Mouse (Mus musculus) ES-E14 (cell line): ENCODE results near the gene Hepacam2. TPM values are rescaled to one million over a fixed set of nuclear protein-coding genes. Genes with fewer than 3 reads are reported as not detected.
A peak's percentile ranks its signal among the peaks of the same experiment; 100 is the strongest.
"Not testable (repeated sequence)": the region's sequence is repeated elsewhere in the genome, so short reads cannot be mapped to it uniquely, and the experiment has no call there.

Source experiments
- DNase-seq: peaks from one replicate; pipeline ENCODE4 v3.0.0-alpha.2; 2013; ENCODE audit warnings: low read depth, low spot score
- H3K27ac ChIP-seq: 2 replicates; pipeline ENCODE4 v1.5.1; 2012; ENCODE audit warnings: low read depth, mild to moderate bottlenecking, low read length, moderate library complexity, mixed read lengths; ENCODE audit not compliant: poor library complexity, insufficient read depth, severe bottlenecking
- H3K36me3 ChIP-seq: 2 replicates; pipeline ENCODE4 v1.6.1; 2012; ENCODE audit warnings: mild to moderate bottlenecking, low read length, moderate library complexity, mixed read lengths; ENCODE audit not compliant: control insufficient read depth, poor library complexity, insufficient read depth, severe bottlenecking
- H3K4me1 ChIP-seq, 2 experiments: fragments of 150-350 bp in 1 of 2; sonication (generic) in 1 of 2; 2 replicates each; pipeline ENCODE4 v1.6.1; 2012; ENCODE audit warnings: low read length in 2 of 2, mild to moderate bottlenecking in 1 of 2, mixed read lengths in 1 of 2; ENCODE audit not compliant: control insufficient read depth in 2 of 2, insufficient read depth in 2 of 2, poor library complexity in 1 of 2
- H3K4me3 ChIP-seq, 2 experiments: fragments of 150-350 bp in 1 of 2; sonication (generic) in 1 of 2; 2 replicates each; pipeline ENCODE4 v1.5.1; 2012; ENCODE audit warnings: low read length in 2 of 2, low read depth in 1 of 2, mild to moderate bottlenecking in 1 of 2, mixed read lengths in 1 of 2; ENCODE audit not compliant: insufficient read depth in 1 of 2, poor library complexity in 1 of 2, severe bottlenecking in 1 of 2
- H3K9ac ChIP-seq: 2 replicates; pipeline ENCODE4 v1.6.1; 2012; ENCODE audit warnings: low read depth, mild to moderate bottlenecking, low read length, mixed read lengths; ENCODE audit not compliant: poor library complexity, insufficient read depth, severe bottlenecking
- H3K9me3 ChIP-seq: fragments of 150-350 bp; sonication (generic); 2 replicates; pipeline ENCODE4 v1.6.1; 2012; ENCODE audit warnings: low read depth, mild to moderate bottlenecking, low read length; ENCODE audit not compliant: control insufficient read depth, insufficient read depth
- CHD2 ChIP-seq: IDR thresholded peaks from 2 replicates; pipeline ENCODE4 v1.6.1; 2014; ENCODE audit warnings: mild to moderate bottlenecking, low read depth, low read length, inconsistent platforms
- HCFC1 ChIP-seq: IDR thresholded peaks from 2 replicates; pipeline ENCODE4 v1.6.1; 2012; ENCODE audit warnings: low read length, inconsistent platforms, borderline replicate concordance; ENCODE audit not compliant: insufficient read depth
- MAFK ChIP-seq: IDR thresholded peaks from 2 replicates; pipeline ENCODE4 v1.6.1; 2014; ENCODE audit warnings: mild to moderate bottlenecking, low read depth, low read length, inconsistent platforms; ENCODE audit not compliant: insufficient read depth
- ZC3H11A ChIP-seq: IDR thresholded peaks from 2 replicates; pipeline ENCODE4 v1.6.1; 2012; ENCODE audit warnings: low read depth, mild to moderate bottlenecking, inconsistent platforms, low read length, borderline replicate concordance
- ZNF384 ChIP-seq: IDR thresholded peaks from 2 replicates; pipeline ENCODE4 v1.6.1; 2012; ENCODE audit warnings: low read depth, low read length, inconsistent platforms
- in situ Hi-C, 2 experiments: fragments of 600-800 bp; cut with MboI; formaldehyde crosslinking; loops; one replicate each; pipeline ENCODE4 v1.15.1; 2025; ENCODE audit warnings: low sequenced_read_pairs in 2 of 2, inconsistent platforms in 1 of 2; ENCODE audit not compliant: unreplicated experiment in 2 of 2
- total RNA-seq: library from RNA; depleted of rRNA; stranded (reverse); fragments of 300-350 nt; gene quantifications from 2 replicates; pipeline ENCODE4 v1.2.3, GENCODE M21; 2012; rRNA removed

Hepacam2 gene
- total RNA-seq, 1 experiment: 0.18 TPM

GRCm38 (mm10) chr6:3436087-3436486 lies 62.0 kb downstream of the Hepacam2 start:
- TF ChIP-seq HCFC1 (no peak), ZC3H11A (no peak), ZNF384 (no peak), MAFK (no peak), CHD2 (no peak)
- in situ Hi-C loops: no loop called here
- DNase-seq: no peak

GRCm38 (mm10) chr6:3430976-3431375 lies 67.1 kb downstream of the Hepacam2 start:
- H3K27ac ChIP-seq, in situ Hi-C loops, H3K9ac ChIP-seq, H3K36me3 ChIP-seq, H3K4me1 ChIP-seq, H3K4me3 ChIP-seq, H3K9me3 ChIP-seq, DNase-seq: not testable (repeated sequence)

More at GRCm38 (mm10) chr6:3436087-3436486, 62.0 kb downstream of the Hepacam2 start:
- Histone ChIP-seq H3K9ac (no peak overlapping the region), H3K4me1 (no peaks in the 10 kb centered on the region), H3K9me3 (no peaks in the 10 kb centered on the region), H3K36me3 (no peaks in the 10 kb centered on the region), H3K4me3 (no peak overlapping the region), H3K27ac (no peak overlapping the region)

GRCm38 (mm10) chr6:3427047-3427446 lies 71.1 kb downstream of the Hepacam2 start:
- H3K27ac ChIP-seq: no peak overlapping the region
- 0 out of 2 replicates have a peak, but pooled peaks have one; percentile 18 for TF ChIP-seq ZNF384
- no peak for TF ChIP-seq ZC3H11A
- TF ChIP-seq HCFC1: no peak
- TF ChIP-seq MAFK: no peak
- no peak for TF ChIP-seq CHD2

GRCm38 (mm10) chr6:3425333-3425732 lies 72.8 kb downstream of the Hepacam2 start:
- in situ Hi-C loops, H3K9me3 ChIP-seq, DNase-seq, H3K9ac ChIP-seq, H3K4me3 ChIP-seq, H3K36me3 ChIP-seq, H3K4me1 ChIP-seq: not testable (repeated sequence)
- H3K27ac ChIP-seq: peak overlapping the region; percentile 50; the same call in 1 of the 2 replicates

More at GRCm38 (mm10) chr6:3427047-3427446, 71.1 kb downstream of the Hepacam2 start:
- in situ Hi-C loops: no loop called here
- H3K4me1 ChIP-seq: no peaks in the 10 kb centered on the region
- no peak overlapping the region for H3K4me3 ChIP-seq
- no peaks in the 10 kb centered on the region for H3K36me3 ChIP-seq
- no peak for DNase-seq
- no peaks in the 10 kb centered on the region for H3K9me3 ChIP-seq
- H3K9ac ChIP-seq: no peak overlapping the region

- H3K4me3 ChIP-seq, DNase-seq: not testable (repeated sequence)
Measured at GRCm38 (mm10) chr6:3424613-3425277, 73.4 kb downstream of the Hepacam2 start.

More at GRCm38 (mm10) chr6:3424613-3425277, 73.4 kb downstream of the Hepacam2 start:
- H3K27ac ChIP-seq: peak overlapping the region; percentile 47; the same call in 1 of the 2 replicates
- H3K9ac ChIP-seq, H3K4me1 ChIP-seq, H3K9me3 ChIP-seq, H3K36me3 ChIP-seq: not testable (repeated sequence)
- in situ Hi-C loops: loop anchor here in 1 of 2 experiments (5.0 kb wide), 1 partner anchor 42 kb away; no protein-coding TSS in a partner anchor

Other genes starting within 250 kb of the Hepacam2 start
- 1.6 and 1.9 TPM in 2 replicates for gene Samd9l, start 98.7 kb downstream of the Hepacam2 start, total RNA-seq
- gene Vps50, start 84 bp upstream of the Hepacam2 start, total RNA-seq: 34.2 and 39.1 TPM in 2 replicates